Mouse (Mus musculus) heart, adult 2 months (tissue): ENCODE measurements at regions not wholly inside any gene's neighbourhood (a gene's known extent, or its start where the extent isn't known, plus 50 kb on each side); places are given as distances from the start of the nearest gene placed in this dataset.

Experiments
- DNase-seq, 2 experiments: peaks; one replicate each; pipeline ENCODE4 v3.0.0; 2021
- H3K27ac ChIP-seq: fragments of 200-600 bp; 2 replicates; pipeline ENCODE4 v1.8.1; 2022
- H3K27me3 ChIP-seq: fragments of 200-500 bp; 2 replicates; pipeline ENCODE4 v1.6.1; 2012; ENCODE audit warnings: mild to moderate bottlenecking, low read length, inconsistent platforms, mixed read lengths; ENCODE audit not compliant: control insufficient read depth, insufficient read depth
- H3K36me3 ChIP-seq: fragments of 200-500 bp; 2 replicates; pipeline ENCODE4 v1.6.1; 2012; ENCODE audit warnings: low read length, inconsistent platforms; ENCODE audit not compliant: control insufficient read depth, insufficient read depth
- H3K4me1 ChIP-seq: fragments of 200-500 bp; 2 replicates; pipeline ENCODE4 v1.6.1; 2011; ENCODE audit warnings: low read length; ENCODE audit not compliant: control insufficient read depth, insufficient read depth
- H3K4me3 ChIP-seq: fragments of 200-600 bp; 2 replicates; pipeline ENCODE4 v1.8.1; 2022
- H3K79me2 ChIP-seq: fragments of 200-500 bp; replicated peaks from 2 replicates; pipeline ENCODE4 v1.6.1; 2012; ENCODE audit warnings: mild to moderate bottlenecking, inconsistent platforms, low read length, moderate library complexity, mixed read lengths; ENCODE audit not compliant: control insufficient read depth, insufficient read depth
- H3K9ac ChIP-seq: fragments of 200-500 bp; 2 replicates; pipeline ENCODE4 v1.6.1; 2012; ENCODE audit warnings: low read depth, mild to moderate bottlenecking, control low read depth, inconsistent platforms, low read length, mixed read lengths
- CTCF ChIP-seq: fragments of 200-600 bp; IDR thresholded peaks from 2 replicates; pipeline ENCODE4 v1.8.1; 2022; ENCODE audit warnings: antibody characterized with exemption, mild to moderate bottlenecking, moderate library complexity
- EP300 ChIP-seq: fragments of 200-500 bp; IDR thresholded peaks from 2 replicates; pipeline ENCODE4 v1.6.1; 2011; ENCODE audit warnings: low read depth, low read length, control low read depth; ENCODE audit not compliant: insufficient read depth
- POLR2A ChIP-seq: fragments of 200-500 bp; IDR thresholded peaks from 2 replicates; pipeline ENCODE4 v1.6.1; 2011; ENCODE audit warnings: mild to moderate bottlenecking, low read depth, low read length, control low read depth; ENCODE audit not compliant: insufficient read depth
- WGBS: fragments of 180-500 bp; shearing (Covaris S2); methylation state at CpG from one replicate; pipeline ENCODE4 v1.1.7; 2018; 5-methylcytosine and 5-hydroxymethylcytosine counted together
- intact Hi-C: fragments of 180-260 bp; cut with DNase I; formaldehyde crosslinking; loops from one replicate; pipeline ENCODE4 v1.15.1; 2025

DNA sequence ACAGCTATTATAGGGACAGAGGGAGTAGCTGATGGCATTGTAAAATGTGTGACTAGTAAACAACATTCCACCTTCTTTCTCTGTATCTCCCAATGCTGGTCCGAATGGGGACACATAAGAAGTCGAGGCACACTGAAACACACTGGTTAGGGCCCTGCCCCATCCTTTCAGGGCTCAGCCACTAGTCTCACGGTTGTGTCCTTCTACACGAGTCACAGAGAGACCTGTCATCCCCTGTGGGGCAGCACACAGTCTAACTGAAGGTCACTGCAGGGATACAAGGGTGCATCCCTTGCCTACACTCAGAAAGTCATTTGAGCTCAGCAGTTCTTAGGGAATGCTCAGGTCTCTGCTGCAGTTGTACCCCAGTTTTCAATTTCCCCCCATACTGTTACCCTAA is 93.6 kb upstream of the Klf7 start:
- DNase-seq, result no peak
- H3K27me3 ChIP-seq, result no peaks in the 10 kb centered on the region
- WGBS, result 68% methylated on average over 4 of the region's 4 CpGs
- no peak overlapping the region for H3K27ac ChIP-seq
- intact Hi-C loops, result no loop called here
- TF ChIP-seq CTCF (no peak), POLR2A (no peak), EP300 (no peak)
- H3K79me2 ChIP-seq, result no peaks in the 10 kb centered on the region
- H3K4me3 ChIP-seq, result no peak overlapping the region
- H3K36me3 ChIP-seq, result no peaks in the 10 kb centered on the region
- no peak overlapping the region for H3K9ac ChIP-seq
- no peaks in the 10 kb centered on the region for H3K4me1 ChIP-seq

DNA sequence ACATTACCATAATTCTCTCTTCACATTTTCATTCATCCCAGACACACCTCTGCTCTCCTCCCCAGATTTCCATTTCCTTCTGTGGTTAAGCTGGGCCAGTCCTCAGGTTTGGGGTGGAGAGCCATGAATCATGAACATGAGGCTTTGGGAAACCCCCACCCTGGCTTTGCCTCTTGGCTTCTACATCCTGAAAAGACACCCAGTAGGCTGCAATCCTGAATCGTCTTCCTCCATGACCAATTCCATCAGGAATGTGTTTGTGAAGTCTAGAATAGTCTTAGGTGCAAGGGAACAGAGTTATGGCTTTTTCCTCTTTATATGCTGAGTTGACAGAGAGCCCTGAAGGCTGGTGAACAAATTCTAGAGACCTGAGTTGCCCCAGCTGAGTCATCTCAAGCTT is 87.0 kb upstream of the Klf7 start:
- Histone ChIP-seq H3K79me2 (no peaks in the 10 kb centered on the region), H3K4me1 (no peaks in the 10 kb centered on the region), H3K36me3 (no peaks in the 10 kb centered on the region), H3K9ac (no peak overlapping the region), H3K27me3 (no peaks in the 10 kb centered on the region), H3K27ac (no peak overlapping the region), H3K4me3 (no peak overlapping the region)
- 47% methylated on average over 1 of the region's 1 CpGs for WGBS
- TF ChIP-seq EP300 (no peak), CTCF (no peak), POLR2A (no peak)
- no peak for DNase-seq
- intact Hi-C loops, result no loop called here

DNA sequence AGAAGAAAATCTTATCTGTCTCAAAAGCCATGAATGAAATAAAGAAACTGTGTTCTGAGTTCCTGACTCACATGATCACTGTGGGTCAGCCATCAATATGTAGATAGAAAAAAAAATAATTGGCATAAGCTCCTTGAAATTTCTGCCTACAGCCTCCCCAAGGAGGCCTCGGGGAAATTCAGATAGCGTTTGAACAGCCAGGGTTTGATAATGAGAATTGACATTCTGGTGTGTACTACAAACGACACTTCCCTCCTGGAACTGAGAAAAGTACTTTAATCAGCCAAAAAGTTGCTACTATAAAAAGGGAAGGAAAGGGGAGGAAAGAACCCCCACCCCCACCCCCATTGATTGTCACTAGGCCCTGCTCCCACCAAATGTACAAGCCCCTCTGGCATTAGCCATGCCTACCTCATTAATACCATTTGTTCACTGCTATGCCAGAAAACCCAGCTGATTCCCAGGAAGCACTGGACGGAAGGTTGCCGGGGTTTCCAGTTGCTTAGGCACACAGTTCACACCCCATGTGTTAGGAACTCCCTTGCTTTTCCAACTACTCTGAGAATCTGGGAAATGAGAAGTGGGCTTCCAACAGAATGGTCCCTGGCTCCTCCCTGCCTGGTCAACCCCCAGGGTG is 78.4 kb upstream of the Klf7 start:
- no peak overlapping the region for H3K9ac ChIP-seq
- intact Hi-C loops, result no loop called here
- WGBS, result 29% methylated on average over 5 of the region's 5 CpGs
- DNase-seq, result no peak
- H3K27ac ChIP-seq, result no peak overlapping the region
- TF ChIP-seq CTCF (no peak), EP300 (no peak), POLR2A (no peak)
- no peaks in the 10 kb centered on the region for H3K36me3 ChIP-seq
- H3K4me3 ChIP-seq, result no peak overlapping the region
- peaks cover 4% of the 10 kb centered on the region for H3K4me1 ChIP-seq
- H3K27me3 ChIP-seq, result no peaks in the 10 kb centered on the region
- no peaks in the 10 kb centered on the region for H3K79me2 ChIP-seq

DNA sequence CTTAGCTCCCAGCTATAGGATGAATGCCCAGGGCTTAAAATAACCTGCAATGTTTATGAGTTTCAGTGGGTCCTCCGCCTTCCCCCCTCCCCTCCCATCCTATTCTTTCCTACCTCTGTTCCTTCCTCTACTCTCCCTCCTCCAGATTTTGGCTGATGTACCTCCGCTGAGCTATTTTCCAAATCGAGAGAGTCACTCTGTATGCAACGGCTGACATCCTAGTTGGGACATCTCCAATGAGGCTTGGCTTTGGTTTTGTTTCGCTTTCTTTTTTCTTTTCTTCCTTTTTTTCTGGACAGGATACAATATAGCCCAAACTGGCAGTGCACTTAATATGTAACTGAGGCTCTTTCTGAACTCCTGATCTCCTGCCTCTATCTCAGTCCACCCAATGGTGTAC is 76.7 kb upstream of the Klf7 start:
- no peak overlapping the region for H3K9ac ChIP-seq
- 44% methylated on average over 5 of the region's 5 CpGs for WGBS
- H3K27ac ChIP-seq, result no peak overlapping the region

DNA sequence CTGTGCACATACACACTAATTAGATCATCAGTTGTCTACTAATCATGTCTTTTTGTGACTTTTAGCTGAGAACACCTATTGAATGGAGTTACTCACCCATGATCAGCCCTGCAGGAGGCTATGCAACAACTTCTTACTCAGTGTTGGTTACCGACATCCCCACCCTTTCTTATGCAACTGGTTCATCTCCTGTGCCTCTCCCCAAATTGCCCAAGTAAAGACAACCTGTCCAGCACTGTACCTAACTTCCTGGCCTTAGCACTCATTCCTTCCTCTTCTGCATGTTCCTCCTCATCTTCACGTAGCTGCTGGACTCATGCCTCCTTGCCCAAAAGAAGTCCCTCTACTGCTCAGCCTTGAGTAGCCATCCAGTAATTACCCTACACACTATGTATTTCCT is 76.2 kb upstream of the Klf7 start:
- no peak overlapping the region for H3K27ac ChIP-seq
- no peak overlapping the region for H3K9ac ChIP-seq
- H3K27me3 ChIP-seq, result no peaks in the 10 kb centered on the region
- intact Hi-C loops, result loop anchor here (2.0 kb wide), 1 partner anchor 106 kb away; no protein-coding TSS in a partner anchor
- WGBS, result 77% methylated on average over 2 of the region's 2 CpGs
- TF ChIP-seq EP300 (no peak), POLR2A (no peak), CTCF (no peak)
- no peak for DNase-seq
- H3K4me1 ChIP-seq, result peaks cover 9% of the 10 kb centered on the region
- no peak overlapping the region for H3K4me3 ChIP-seq
- 0 out of 2 replicates have a peak, but pooled peaks cover 2% of the 10 kb centered on the region for H3K36me3 ChIP-seq
- H3K79me2 ChIP-seq, result no peaks in the 10 kb centered on the region

More for the DNA sequence above, 76.7 kb upstream of the Klf7 start:
- no peak for TF ChIP-seq POLR2A
- TF ChIP-seq CTCF, result no peak
- TF ChIP-seq EP300, result no peak
- Histone ChIP-seq H3K79me2 (no peaks in the 10 kb centered on the region), H3K4me3 (no peak overlapping the region), H3K36me3 (0 out of 2 replicates have a peak, but pooled peaks cover 2% of the 10 kb centered on the region), H3K4me1 (peaks cover 7% of the 10 kb centered on the region), H3K27me3 (no peaks in the 10 kb centered on the region)
- no peak for DNase-seq
- intact Hi-C loops, result loop anchor here (2.0 kb wide), 1 partner anchor 106 kb away; no protein-coding TSS in a partner anchor

DNA sequence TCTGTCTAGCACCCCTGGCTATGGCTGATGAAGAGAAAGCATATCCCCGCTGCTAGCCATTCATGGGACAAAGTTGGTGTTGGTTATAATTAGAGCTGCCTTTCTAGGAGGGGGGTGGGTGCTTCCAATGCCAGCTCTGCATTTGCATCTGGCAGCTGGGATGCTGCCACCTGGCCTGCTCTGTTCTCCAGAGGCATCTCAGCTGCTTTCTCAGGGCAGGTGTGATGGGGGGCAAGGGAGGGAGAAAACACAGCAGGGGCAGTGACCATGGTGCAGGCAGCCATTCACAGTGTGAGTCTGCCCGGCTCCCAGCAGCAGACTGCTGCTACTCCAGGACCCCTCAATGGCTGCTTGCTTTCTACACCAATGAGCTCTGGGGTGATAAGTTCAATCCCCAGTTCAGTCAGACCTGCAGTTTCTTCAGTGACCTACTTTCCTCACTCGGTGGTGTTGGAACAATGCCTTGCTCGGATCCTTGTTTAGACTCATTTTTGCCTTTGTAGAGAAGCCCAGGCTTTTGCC is 73.9 kb upstream of the Klf7 start:
- TF ChIP-seq EP300 (0 out of 2 replicates have a peak, but pooled peaks have one; percentile 18), POLR2A (no peak), CTCF (no peak)
- H3K27me3 ChIP-seq, result no peaks in the 10 kb centered on the region
- peak overlapping the region; percentile 89 for H3K27ac ChIP-seq
- H3K4me1 ChIP-seq, result peaks cover 11% of the 10 kb centered on the region
- H3K79me2 ChIP-seq, result no peaks in the 10 kb centered on the region
- 45% methylated on average over 4 of the region's 4 CpGs for WGBS
- no peak overlapping the region for H3K9ac ChIP-seq
- intact Hi-C loops, result loop anchor here (2.0 kb wide), 1 partner anchor 29 kb away; no protein-coding TSS in a partner anchor
- DNase-seq, result peak; percentile 50 to 71
- no peak overlapping the region for H3K4me3 ChIP-seq
- H3K36me3 ChIP-seq, result 0 out of 2 replicates have a peak, but pooled peaks cover 2% of the 10 kb centered on the region
